Mouse (Mus musculus) common myeloid progenitor, adult 5-6 weeks (primary cell): ENCODE measurements around the gene Clptm1. TPM values are rescaled to one million over a fixed set of nuclear protein-coding genes. Genes with fewer than 3 reads are reported as not detected.

Experiments
- ATAC-seq: replicated peaks from 2 replicates; pipeline ENCODE4 v1.8.0; 2016; ENCODE audit warnings: low read depth, mild to moderate bottlenecking, moderate TSS enrichment, inconsistent platforms; ENCODE audit not compliant: poor library complexity, severe bottlenecking
- total RNA-seq: library from RNA; stranded (forward); fragments of 200-1000, 187-1606 nt; gene quantifications from 2 replicates; pipeline ENCODE4 v1.2.3, GENCODE M21; 2017

Clptm1 gene
- 28.0 and 29.1 TPM in 2 replicates for total RNA-seq

DNA sequence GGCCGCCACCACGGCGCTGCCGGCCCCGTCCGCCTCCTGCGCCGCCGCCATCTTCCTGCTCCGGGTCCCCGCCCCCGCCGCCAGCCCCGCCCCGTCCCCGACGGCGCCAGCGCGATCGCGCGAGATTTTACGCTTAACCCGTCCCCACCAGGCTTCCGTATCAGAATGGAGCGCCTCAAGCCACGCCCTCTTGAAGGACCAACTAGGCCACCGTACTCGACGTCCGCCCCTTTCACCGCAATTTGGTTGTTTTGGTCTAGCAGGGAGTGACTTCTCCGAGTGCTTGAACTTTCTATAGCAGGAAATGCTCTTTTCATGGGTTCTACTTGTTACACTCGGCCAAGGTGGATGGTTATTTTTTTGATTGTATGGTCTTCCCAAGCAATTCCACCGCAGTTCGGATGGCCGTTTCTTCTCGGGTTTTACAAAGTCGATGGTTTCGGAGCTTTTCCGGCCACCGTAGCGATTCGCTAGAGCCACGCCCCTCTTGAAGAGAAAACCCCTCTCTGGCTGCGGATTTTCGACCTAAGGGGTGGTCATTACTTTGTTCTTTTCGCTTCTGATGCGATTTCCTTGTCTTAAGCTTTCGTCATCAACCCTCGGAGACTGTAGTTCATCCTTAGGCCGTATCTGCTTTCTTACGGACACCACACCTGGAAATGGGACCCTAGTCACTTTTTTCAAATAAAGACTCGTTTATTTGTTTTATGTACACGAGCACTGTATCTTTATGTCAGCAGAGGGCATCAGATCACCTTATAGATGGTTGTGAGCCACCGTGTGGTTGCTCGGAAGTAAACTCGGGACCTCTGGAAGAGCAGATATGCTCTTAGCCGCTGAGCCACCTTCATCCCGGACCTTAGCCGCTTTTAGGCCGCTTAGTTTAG, at the start of gene Clptm1:
Gene Clptm1, minus strand, starts transcription at position 79 of the 887 bp plus-strand sequence.
- peak; percentile 71 for ATAC-seq

- ATAC-seq = no peak
These were observed 48.8 kb upstream of the Clptm1 start for GRCm38 (mm10) chr7:19713598-19713997.

DNA sequence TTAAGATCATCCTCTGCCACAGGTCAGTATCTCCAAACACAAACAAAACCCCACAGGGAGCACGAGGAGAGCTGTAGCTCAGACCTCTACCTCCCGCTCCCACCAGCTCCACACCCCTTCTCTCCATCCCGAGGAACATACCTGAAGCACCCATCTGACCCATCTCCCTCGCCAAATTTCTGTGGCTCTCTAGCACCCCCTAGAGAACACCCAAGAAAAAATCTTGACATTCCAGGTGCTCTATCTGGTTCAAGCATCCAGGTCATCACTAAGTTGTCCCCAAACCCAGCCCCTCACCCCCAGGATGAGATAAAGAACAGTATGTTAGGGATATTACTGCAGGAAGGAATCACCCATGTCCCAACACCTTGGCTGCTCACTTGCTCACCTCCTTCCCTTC, 48.4 kb upstream of the Clptm1 start:
- no peak for ATAC-seq

- no peak for ATAC-seq
These were observed 47.6 kb upstream of the Clptm1 start for GRCm38 (mm10) chr7:19712414-19712813.

- ATAC-seq = no peak
These were observed 45.8 kb upstream of the Clptm1 start for GRCm38 (mm10) chr7:19710650-19711049.

DNA sequence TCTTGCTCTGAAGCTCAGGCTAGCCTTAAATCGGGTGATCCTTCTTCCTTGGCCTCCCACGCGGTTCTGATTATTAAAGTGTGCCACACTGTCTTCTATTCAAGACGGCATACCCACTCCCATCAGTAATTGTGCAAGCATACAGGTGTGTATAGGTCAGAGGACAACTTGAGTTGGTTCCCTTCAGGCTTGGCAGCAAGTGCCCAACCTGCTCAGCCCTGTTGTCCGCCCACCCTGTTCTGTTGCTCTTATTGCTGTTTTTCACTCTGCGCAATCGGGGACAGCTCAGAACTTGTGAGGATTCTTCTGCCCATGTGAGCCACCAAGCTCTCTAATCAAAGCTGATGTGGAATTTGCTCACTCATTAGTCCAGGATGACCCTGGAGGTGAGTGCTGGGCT, 40.4 kb upstream of the Clptm1 start:
- no peak for ATAC-seq

GRCm38 (mm10) chr7:19704475-19704874, 39.6 kb upstream of the Clptm1 start:
- no peak for ATAC-seq

- ATAC-seq = no peak
These were observed 38.2 kb upstream of the Clptm1 start for GRCm38 (mm10) chr7:19702859-19703555.

DNA sequence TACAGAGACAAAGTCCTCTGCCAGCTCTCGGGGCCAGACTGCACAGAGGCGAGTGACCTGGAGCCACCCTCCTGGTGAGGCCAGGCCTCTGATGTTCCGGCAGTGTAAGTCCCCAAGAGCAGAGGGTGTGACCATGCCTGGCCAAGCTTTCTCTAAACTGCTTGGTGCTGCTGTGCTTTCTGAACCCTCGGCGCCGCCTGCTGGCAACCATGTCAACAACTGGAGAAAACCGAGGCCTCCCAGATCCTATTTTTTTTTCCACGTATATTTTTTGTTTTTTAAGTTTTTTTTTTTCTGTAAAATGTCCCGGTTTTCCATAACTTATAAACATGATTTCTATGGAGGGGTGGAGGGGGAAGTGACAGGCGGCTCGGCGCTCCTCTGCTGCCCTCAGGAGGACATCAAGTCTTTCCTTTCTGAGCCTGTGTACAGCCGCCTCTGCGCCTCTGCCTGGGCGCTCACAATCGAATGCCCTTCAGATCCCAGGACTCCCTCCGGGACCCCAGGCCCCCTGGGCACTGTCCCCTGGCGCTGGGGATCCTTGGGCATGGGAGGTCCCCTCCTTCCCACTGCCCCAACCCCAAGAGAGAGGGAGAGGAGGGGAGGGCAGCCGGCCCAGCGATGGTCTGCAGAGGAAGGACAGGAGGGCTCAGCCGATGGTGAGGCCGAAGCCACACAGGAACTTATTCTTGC, 36.4 kb upstream of the Clptm1 start:
- peak; percentile 50 for ATAC-seq

DNA sequence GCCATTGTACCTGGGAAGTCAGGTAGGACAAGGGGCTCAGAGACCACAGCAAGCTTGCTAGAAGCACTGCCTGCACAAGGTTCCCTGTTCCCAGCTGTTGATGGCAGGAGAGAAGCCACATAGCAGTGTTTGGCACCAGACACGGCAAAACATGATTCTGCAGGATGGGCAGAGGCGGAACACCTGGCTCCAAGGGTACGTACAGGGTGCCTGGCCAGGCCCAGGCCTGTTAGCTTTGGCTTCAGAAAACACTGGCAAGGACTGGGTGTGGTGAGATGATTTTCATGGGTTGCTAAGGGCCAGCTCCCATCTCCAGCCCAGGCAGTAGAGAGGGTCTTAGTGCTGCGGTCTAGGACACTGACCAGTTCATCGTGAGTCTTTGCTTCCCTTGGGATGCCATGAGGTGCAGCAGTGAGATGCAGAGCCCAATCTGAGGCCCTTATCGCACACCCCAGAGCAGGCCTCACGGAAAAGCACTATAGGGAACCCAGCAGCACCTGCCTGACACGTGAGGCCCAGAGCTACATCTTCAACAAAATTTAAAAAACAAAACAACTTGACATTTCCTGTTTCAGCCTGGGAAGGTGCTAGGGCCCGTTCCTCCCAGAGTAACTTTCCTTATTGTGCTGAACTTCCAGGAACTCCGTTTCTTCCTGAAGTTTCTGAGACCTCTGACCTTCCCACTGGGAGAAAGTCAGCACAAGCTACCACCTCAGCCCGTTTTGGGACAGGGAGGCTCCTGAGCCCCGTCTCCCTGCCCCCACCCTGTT, 35.7 kb upstream of the Clptm1 start:
- no peak for ATAC-seq

DNA sequence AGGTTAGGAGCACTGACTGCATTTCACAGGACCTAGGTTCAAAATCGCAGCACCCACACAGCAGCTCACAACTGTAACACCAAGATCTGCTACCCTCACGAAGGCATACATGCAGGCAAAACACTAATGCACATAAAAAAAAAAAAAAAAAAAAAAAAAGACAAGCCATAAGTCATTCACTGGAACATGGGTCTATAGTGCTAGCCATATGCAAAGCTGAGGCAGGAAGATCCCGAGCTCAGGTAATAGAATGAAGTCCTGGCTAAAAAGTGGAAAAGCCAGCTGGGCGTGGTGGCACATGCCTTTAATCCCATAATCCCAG, 35.0 kb upstream of the Clptm1 start:
- ATAC-seq = no peak

- peak; percentile 43 for ATAC-seq
These were observed 34.3 kb upstream of the Clptm1 start, which contains the start of gene Apoe for GRCm38 (mm10) chr7:19698907-19699826. TSS of gene Apoe (minus strand) at chr7:19699188.

- 0 out of 2 replicates have a peak, but pooled peaks have one; percentile 14 for ATAC-seq
These were observed 33.4 kb upstream of the Clptm1 start for GRCm38 (mm10) chr7:19697949-19698906.

DNA sequence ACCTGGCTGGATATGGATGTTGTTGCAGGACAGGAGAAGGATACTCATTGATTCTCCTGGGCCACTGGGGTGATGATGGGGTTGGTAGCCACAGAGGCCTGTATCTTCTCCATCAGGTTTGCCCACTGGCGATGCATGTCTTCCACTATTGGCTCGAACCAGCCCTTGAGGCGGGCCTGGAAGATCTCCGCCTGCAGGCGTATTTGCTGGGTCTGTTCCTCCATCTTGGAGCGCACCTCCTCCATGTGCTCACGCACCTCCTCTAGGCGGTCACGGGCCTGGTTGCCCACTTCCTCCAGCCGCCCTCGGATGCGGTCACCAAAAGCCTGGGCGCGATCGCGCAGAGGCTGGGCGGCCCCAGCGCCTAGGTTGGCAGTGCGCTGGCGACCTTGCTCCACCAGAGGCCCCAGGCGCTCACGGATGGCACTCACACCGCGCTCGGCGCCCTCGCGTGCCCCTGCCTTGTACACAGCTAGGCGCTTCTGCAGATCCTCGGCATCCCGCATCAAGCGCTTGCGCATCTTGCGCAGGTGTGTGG, 31.6 kb upstream of the Clptm1 start:
- no peak for ATAC-seq

DNA sequence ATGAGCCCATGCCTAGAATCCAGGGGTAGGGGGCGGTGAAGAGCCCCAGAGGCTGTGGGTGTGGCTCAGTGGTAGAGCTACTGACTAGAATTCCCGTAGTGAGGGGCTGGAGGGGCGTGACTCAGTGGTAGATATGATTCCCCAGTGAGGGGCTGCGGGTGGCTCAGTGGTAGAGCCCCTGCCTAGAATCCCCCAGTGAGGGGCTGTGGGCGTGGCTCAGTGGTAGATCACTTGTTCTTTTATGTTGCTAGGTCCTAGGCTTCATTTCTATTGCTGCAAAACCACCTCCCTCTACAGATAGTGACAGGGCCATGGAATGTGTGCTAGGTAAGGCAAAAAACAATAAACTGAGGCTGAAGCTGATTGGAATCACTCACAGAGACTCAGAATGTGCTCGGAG, 31.0 kb upstream of the Clptm1 start:
- no peak for ATAC-seq

GRCm38 (mm10) chr7:19695213-19695594, 30.4 kb upstream of the Clptm1 start:
- ATAC-seq = no peak

GRCm38 (mm10) chr7:19694336-19695212, 29.7 kb upstream of the Clptm1 start:
- ATAC-seq = no peak
